9 mouse cellular contexts compared by ENCODE assay signal in the genomic region with DNA sequence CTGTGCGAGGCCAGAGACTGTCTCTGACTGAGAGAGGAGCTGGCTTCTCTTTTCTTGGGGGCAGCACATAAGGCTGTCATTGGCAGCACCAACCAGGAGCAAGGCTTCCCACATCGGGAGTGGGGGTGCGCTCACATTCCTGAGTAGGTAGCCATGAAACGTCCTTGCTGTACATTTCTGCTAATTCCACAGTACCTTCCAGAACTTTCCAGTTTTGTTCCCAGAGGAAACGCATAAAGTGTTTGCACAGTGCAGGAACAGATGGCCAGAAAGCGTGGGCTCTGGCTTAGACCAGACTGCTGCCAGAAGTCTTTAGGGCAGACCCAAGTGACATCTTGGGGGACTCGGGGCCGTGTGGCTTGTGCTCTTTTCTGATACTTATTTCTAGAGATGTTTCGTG. TPM values are rescaled to one million over a fixed set of nuclear protein-coding genes. Genes with fewer than 3 reads are reported as not detected.
DNase-seq lines count a peak whose midpoint lies in the region; ATAC-seq and TF ChIP-seq lines count a peak whose summit lies in the region.
"Had no signal": no experiment of that assay in that cellular context is flagged by ENCODE, and none has a peak within 500 bp of the region (broad histone marks: within the 10 kb centered on the region; RNA-seq: fewer than 3 reads in every experiment).

No protein-coding gene starts in this region.

- no peaks in the 10 kb centered on the region for H3K9me3 ChIP-seq in lung, embryonic 16.5 days (ENCODE audit: control insufficient read depth, low read length)
- H3K9me3 ChIP-seq in hindbrain, postnatal 0 days (ENCODE audit: low read length): no peaks in the 10 kb centered on the region
- H3K9me3 ChIP-seq in stomach, embryonic 14.5 days (ENCODE audit: control insufficient read depth, low read depth, low read length): no peaks in the 10 kb centered on the region

- H3K36me3 ChIP-seq in lung, embryonic 16.5 days (ENCODE audit: control insufficient read depth, insufficient read depth, low read length): no peaks in the 10 kb centered on the region
- no peaks in the 10 kb centered on the region for H3K36me3 ChIP-seq in hindbrain, postnatal 0 days (ENCODE audit: insufficient read depth, low read length)
- H3K36me3 ChIP-seq in stomach, embryonic 14.5 days (ENCODE audit: control insufficient read depth, insufficient read depth, low read length): no peaks in the 10 kb centered on the region

- H3K27me3 ChIP-seq in lung, embryonic 16.5 days (ENCODE audit: control insufficient read depth, insufficient read depth, low read depth, low read length): no peaks in the 10 kb centered on the region
- no peaks in the 10 kb centered on the region for H3K27me3 ChIP-seq in hindbrain, postnatal 0 days (ENCODE audit: insufficient read depth, low read length)
- H3K27me3 ChIP-seq in stomach, embryonic 14.5 days (ENCODE audit: control insufficient read depth, insufficient read depth, low read length): no peaks in the 10 kb centered on the region

- H3K4me2 ChIP-seq in lung, embryonic 16.5 days (ENCODE audit: low read depth, low read length): peak overlapping the region; percentile 38; the same call in 1 of the 2 replicates
- no peak overlapping the region for H3K4me2 ChIP-seq in hindbrain, postnatal 0 days (ENCODE audit: low read depth, low read length)
- H3K4me2 ChIP-seq in stomach, embryonic 14.5 days (replicated peaks; ENCODE audit: low read depth, low read length): peak overlapping the region; percentile 29; the same call in 1 of the 2 replicates

- peak overlapping the region; percentile 35 for H3K9ac ChIP-seq in lung, embryonic 16.5 days (ENCODE audit: low read length)
- no peak overlapping the region for H3K9ac ChIP-seq in hindbrain, postnatal 0 days (replicated peaks; ENCODE audit: low read length)
- no peak overlapping the region for H3K9ac ChIP-seq in stomach, embryonic 14.5 days (replicated peaks; ENCODE audit: low read depth, low read length)

- peaks cover 40% of the 10 kb centered on the region for H3K4me1 ChIP-seq in lung, embryonic 16.5 days (replicated peaks; ENCODE audit: control insufficient read depth, insufficient read depth, low read length)
- H3K4me1 ChIP-seq in hindbrain, postnatal 0 days (ENCODE audit: insufficient read depth, low read length): peaks cover 5% of the 10 kb centered on the region; the same call in 1 of the 2 replicates
- H3K4me1 ChIP-seq in stomach, embryonic 14.5 days (ENCODE audit: control insufficient read depth, insufficient read depth, low read length): peaks cover 32% of the 10 kb centered on the region

- peak; percentile 49 to 62 for DNase-seq in frontal cortex, adult 2 months (ENCODE audit: extremely low spot score in 1 of 2, low spot score in 1 of 2)
- no peak for DNase-seq in frontal cortex, postnatal 10 days (ENCODE audit: low spot score in 2 of 2)
- no peak for DNase-seq in lung, postnatal 25 days (ENCODE audit: low spot score)
- DNase-seq in hindbrain, postnatal 0 days (ENCODE audit: low spot score): peak; percentile 50
- DNase-seq in lung, postnatal 4 days: no peak
- DNase-seq: thymus, adult 18-20 months had no signal

- no peak for ATAC-seq in lung, embryonic 16.5 days (ENCODE audit: low read depth)
- no peak for ATAC-seq in hindbrain, postnatal 0 days
- ATAC-seq in stomach, embryonic 14.5 days (ENCODE audit: insufficient number of reproducible peaks, insufficient read depth, low FRiP score, low read depth): no peak
- no peak for ATAC-seq in megakaryocyte progenitor cell, adult 5-6 weeks (replicated peaks; ENCODE audit: poor library complexity)

- peak overlapping the region; percentile 65 for H3K27ac ChIP-seq in lung, embryonic 16.5 days (ENCODE audit: low read length)
- peak overlapping the region; percentile 12 for H3K27ac ChIP-seq in hindbrain, postnatal 0 days
- H3K27ac ChIP-seq in stomach, embryonic 14.5 days (ENCODE audit: low read length): peak overlapping the region; percentile 74

- 39% methylated on average over 9 of the region's 9 CpGs for WGBS in lung, embryonic 16.5 days
- 58% methylated on average over 9 of the region's 9 CpGs for WGBS in hindbrain, postnatal 0 days
- 62% methylated on average over 9 of the region's 9 CpGs for WGBS in stomach, embryonic 14.5 days

- no peak for TF ChIP-seq CTCF in hindbrain, postnatal 0 days (IDR thresholded peaks at IDR 0.05; ENCODE audit: low read depth)

- no peak overlapping the region for H3K4me3 ChIP-seq in lung, embryonic 16.5 days (ENCODE audit: low read length)
- no peak overlapping the region for H3K4me3 ChIP-seq in hindbrain, postnatal 0 days (ENCODE audit: low read length)
- H3K4me3 ChIP-seq in stomach, embryonic 14.5 days (ENCODE audit: low read depth, low read length): no peak overlapping the region

RNA-seq across cellular contexts. Expression of gene Faap20, which starts 34.0 kb away (rescaled TPM):
- 41.0 and 42.9 TPM in 2 replicates for polyA plus RNA-seq in frontal cortex, adult 2 months (2012; rRNA removed)
- 78.6 and 79.6 TPM in 2 replicates for polyA plus RNA-seq in lung, embryonic 16.5 days (2015; fragmentation: Nextera tagmentation; extraction: Ambion mirVana)
- 51.2 and 61.4 TPM in 2 replicates for total RNA-seq in hindbrain, postnatal 0 days (2014; rRNA removed)
- polyA plus RNA-seq in hindbrain, postnatal 0 days (2015; fragmentation: Nextera tagmentation; extraction: Ambion mirVana): 60.8 and 62.5 TPM in 2 replicates
- polyA plus RNA-seq in stomach, embryonic 14.5 days (2014; fragmentation: Nextera tagmentation; extraction: Ambion mirVana): 63.2 and 65.0 TPM in 2 replicates
- total RNA-seq in megakaryocyte progenitor cell, adult 5-6 weeks (2015): 28.6 and 46.3 TPM in 2 replicates
- total RNA-seq in megakaryocyte progenitor cell, adult 5-6 weeks (2017): 14.2 and 17.6 TPM in 2 replicates

Comparison
In these comparisons a context has a peak if more than half of its experiments do, and no peak if none do; other contexts are left out.
1. DNase-seq: peak in frontal cortex, adult 2 months (2 of 2) and hindbrain, postnatal 0 days (single experiment); none in frontal cortex, postnatal 10 days (0 of 2), lung, postnatal 25 days (single experiment) and lung, postnatal 4 days (0 of 2).
2. H3K27ac ChIP-seq: peak in every context shown above with its lines; median percentile 74 in stomach, embryonic 14.5 days; 65 in lung, embryonic 16.5 days; 12 in hindbrain, postnatal 0 days.